Comparison of ENCODE assay signal across 21 mouse cellular contexts in the genomic region with DNA sequence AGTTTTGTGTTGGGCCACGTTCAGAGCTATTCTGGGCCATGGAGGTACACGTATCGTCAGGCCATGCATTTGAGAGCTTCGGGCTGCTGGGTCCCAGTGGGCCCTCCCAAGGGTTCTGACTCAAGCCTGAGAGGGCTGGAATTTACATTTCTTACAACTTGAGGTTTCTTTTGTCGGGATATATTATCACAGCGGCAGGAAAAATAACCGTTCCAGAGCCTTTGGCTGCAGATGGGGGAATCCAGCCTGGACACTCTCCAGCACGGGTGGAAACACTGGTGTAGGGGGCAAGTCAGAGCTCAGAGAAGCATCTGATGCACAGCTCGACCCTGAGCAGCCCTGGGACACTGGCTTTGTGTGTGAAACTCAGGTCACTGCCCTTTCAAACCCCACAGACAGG.
A peak's percentile ranks its signal among the peaks of the same experiment; 100 is the strongest.
DNase-seq lines count a peak whose midpoint lies in the region; ATAC-seq and TF ChIP-seq lines count a peak whose summit lies in the region.
"Had no signal": no experiment of that assay in that cellular context is flagged by ENCODE, and none has a peak within 500 bp of the region (broad histone marks: within the 10 kb centered on the region; RNA-seq: fewer than 3 reads in every experiment).

No protein-coding gene starts in this region.

- 74% methylated on average over 9 of the region's 9 CpGs for WGBS in embryonic facial prominence, embryonic 12.5 days
- WGBS in embryonic facial prominence, embryonic 10.5 days = 83% methylated on average over 9 of the region's 9 CpGs
- 61% methylated on average over 9 of the region's 9 CpGs for WGBS in heart, embryonic 16.5 days
- 39% methylated on average over 9 of the region's 9 CpGs for WGBS in lung, embryonic 14.5 days
- 48% methylated on average over 9 of the region's 9 CpGs for WGBS in stomach, embryonic 16.5 days

- peak overlapping the region; percentile 83 for H3K27ac ChIP-seq in embryonic facial prominence, embryonic 12.5 days
- H3K27ac ChIP-seq in embryonic facial prominence, embryonic 10.5 days (replicated peaks) = no peak overlapping the region
- peak overlapping the region; percentile 24; the same call in 1 of the 2 replicates for H3K27ac ChIP-seq in heart, embryonic 16.5 days (ENCODE audit: low read length)
- no peak overlapping the region; the same call in 1 of the 2 replicates for H3K27ac ChIP-seq in lung, embryonic 14.5 days (ENCODE audit: low read depth)
- H3K27ac ChIP-seq in stomach, embryonic 16.5 days (ENCODE audit: low read length) = peak overlapping the region; percentile 12; the same call in 1 of the 2 replicates
- H3K27ac ChIP-seq: left cerebral cortex, adult 2 months; liver, embryonic 15.5 days; neural tube, embryonic 13.5 days had no signal

- H3K36me3 ChIP-seq in embryonic facial prominence, embryonic 12.5 days = no peaks in the 10 kb centered on the region
- H3K36me3 ChIP-seq in embryonic facial prominence, embryonic 10.5 days (replicated peaks) = no peaks in the 10 kb centered on the region
- H3K36me3 ChIP-seq in heart, embryonic 16.5 days (ENCODE audit: control insufficient read depth, insufficient read depth) = no peaks in the 10 kb centered on the region
- no peaks in the 10 kb centered on the region for H3K36me3 ChIP-seq in lung, embryonic 14.5 days (ENCODE audit: insufficient read depth)
- H3K36me3 ChIP-seq in stomach, embryonic 16.5 days (ENCODE audit: control insufficient read depth, insufficient read depth, low read length) = no peaks in the 10 kb centered on the region
- H3K36me3 ChIP-seq: liver, embryonic 15.5 days; neural tube, embryonic 13.5 days had no signal

- no peaks in the 10 kb centered on the region for H3K27me3 ChIP-seq in embryonic facial prominence, embryonic 12.5 days
- no peaks in the 10 kb centered on the region; the same call in 1 of the 2 replicates for H3K27me3 ChIP-seq in embryonic facial prominence, embryonic 10.5 days (replicated peaks; ENCODE audit: low read depth, poor library complexity, severe bottlenecking)
- no peaks in the 10 kb centered on the region for H3K27me3 ChIP-seq in heart, embryonic 16.5 days (ENCODE audit: control insufficient read depth, insufficient read depth, low read length)
- H3K27me3 ChIP-seq in lung, embryonic 14.5 days (ENCODE audit: insufficient read depth, low read length) = no peaks in the 10 kb centered on the region
- no peaks in the 10 kb centered on the region for H3K27me3 ChIP-seq in stomach, embryonic 16.5 days (ENCODE audit: control insufficient read depth, insufficient read depth, low read length)
- H3K27me3 ChIP-seq: liver, embryonic 15.5 days; neural tube, embryonic 13.5 days had no signal

- H3K9ac ChIP-seq in embryonic facial prominence, embryonic 12.5 days = 0 out of 2 replicates have a peak overlapping the region, but pooled peaks have one; percentile 7
- H3K9ac ChIP-seq in heart, embryonic 16.5 days (ENCODE audit: low read length) = no peak overlapping the region
- H3K9ac ChIP-seq in lung, embryonic 14.5 days = no peak overlapping the region
- no peak overlapping the region for H3K9ac ChIP-seq in stomach, embryonic 16.5 days (ENCODE audit: low read length)
- H3K9ac ChIP-seq: liver, embryonic 15.5 days; neural tube, embryonic 13.5 days had no signal

- H3K4me3 ChIP-seq in embryonic facial prominence, embryonic 12.5 days = no peak overlapping the region
- H3K4me3 ChIP-seq in embryonic facial prominence, embryonic 10.5 days = no peak overlapping the region
- H3K4me3 ChIP-seq in heart, embryonic 16.5 days (ENCODE audit: low read length) = no peak overlapping the region
- H3K4me3 ChIP-seq in lung, embryonic 14.5 days (ENCODE audit: low read depth, low read length) = no peak overlapping the region
- no peak overlapping the region for H3K4me3 ChIP-seq in stomach, embryonic 16.5 days (replicated peaks; ENCODE audit: low read length)
- H3K4me3 ChIP-seq: erythroblast, embryonic 14.5 days; left cerebral cortex, adult 2 months; liver, embryonic 15.5 days; megakaryocyte, embryonic 14.5 days; neural tube, embryonic 13.5 days had no signal

- no peak for DNase-seq in embryonic facial prominence, embryonic 10.5 days (ENCODE audit: low spot score)
- DNase-seq in heart, adult 8-10 months (ENCODE audit: low spot score) = no peak
- DNase-seq in lung, embryonic 14.5 days = peak; percentile 40
- DNase-seq in lung, postnatal 10 days = no peak
- DNase-seq: adrenal gland, postnatal 25 days; cerebellum, adult 11 months; kidney, postnatal 36 days; layer of hippocampus, adult 9-11 months; left cerebral cortex, postnatal 4 days; midbrain, embryonic 14.5 days had no signal

- no peak for TF ChIP-seq CTCF in lung, embryonic 14.5 days (IDR thresholded peaks at IDR 0.05; ENCODE audit: low read depth)

- no peaks in the 10 kb centered on the region for H3K9me3 ChIP-seq in embryonic facial prominence, embryonic 12.5 days
- H3K9me3 ChIP-seq in embryonic facial prominence, embryonic 10.5 days = no peaks in the 10 kb centered on the region
- no peaks in the 10 kb centered on the region for H3K9me3 ChIP-seq in heart, embryonic 16.5 days (replicated peaks; ENCODE audit: control insufficient read depth, low read length)
- H3K9me3 ChIP-seq in lung, embryonic 14.5 days (ENCODE audit: low read depth, low read length) = no peaks in the 10 kb centered on the region
- no peaks in the 10 kb centered on the region for H3K9me3 ChIP-seq in stomach, embryonic 16.5 days (replicated peaks; ENCODE audit: control insufficient read depth, low read length)
- H3K9me3 ChIP-seq: liver, embryonic 15.5 days; neural tube, embryonic 13.5 days had no signal

- H3K4me2 ChIP-seq in embryonic facial prominence, embryonic 12.5 days (replicated peaks) = no peak overlapping the region
- no peak overlapping the region for H3K4me2 ChIP-seq in heart, embryonic 16.5 days (ENCODE audit: low read depth, low read length)
- H3K4me2 ChIP-seq in lung, embryonic 14.5 days = no peak overlapping the region
- H3K4me2 ChIP-seq in stomach, embryonic 16.5 days (ENCODE audit: low read depth, low read length) = no peak overlapping the region
- H3K4me2 ChIP-seq: liver, embryonic 15.5 days; neural tube, embryonic 13.5 days had no signal

- ATAC-seq in embryonic facial prominence, embryonic 12.5 days (ENCODE audit: insufficient number of reproducible peaks, insufficient read depth, low FRiP score, low TSS enrichment) = no peak
- no peak for ATAC-seq in heart, embryonic 16.5 days (replicated peaks; ENCODE audit: extremely low read depth, insufficient read depth, low FRiP score)
- ATAC-seq in lung, embryonic 14.5 days (ENCODE audit: insufficient read depth) = no peak
- no peak for ATAC-seq in stomach, embryonic 16.5 days (ENCODE audit: insufficient read depth, low FRiP score)
- no peak for ATAC-seq in frontal cortex, adult (ENCODE audit: low TSS enrichment)
- ATAC-seq: CD4-positive, CD25-positive, alpha-beta regulatory T cell, adult 4 months; forebrain, embryonic 14.5 days had no signal

- H3K4me1 ChIP-seq in embryonic facial prominence, embryonic 12.5 days = peaks cover 19% of the 10 kb centered on the region
- peaks cover 36% of the 10 kb centered on the region for H3K4me1 ChIP-seq in embryonic facial prominence, embryonic 10.5 days
- peaks cover 33% of the 10 kb centered on the region for H3K4me1 ChIP-seq in heart, embryonic 16.5 days (ENCODE audit: control insufficient read depth, insufficient read depth, low read length)
- peaks cover 23% of the 10 kb centered on the region for H3K4me1 ChIP-seq in lung, embryonic 14.5 days (ENCODE audit: insufficient read depth)
- H3K4me1 ChIP-seq in stomach, embryonic 16.5 days (ENCODE audit: control insufficient read depth, insufficient read depth, low read length) = peaks cover 22% of the 10 kb centered on the region
- H3K4me1 ChIP-seq: liver, embryonic 15.5 days had no signal

Comparison
In these comparisons a context has a peak if more than half of its experiments do, and no peak if none do; other contexts are left out.
1. H3K27ac ChIP-seq: peak in embryonic facial prominence, embryonic 12.5 days (single experiment), heart, embryonic 16.5 days (single experiment) and stomach, embryonic 16.5 days (single experiment); none in embryonic facial prominence, embryonic 10.5 days (single experiment) and lung, embryonic 14.5 days (single experiment).